Mouse (Mus musculus) olfactory bulb, adult 2 months (tissue): ENCODE measurements around the gene Selplg.

Source experiments
- CTCF ChIP-seq: fragments of 200-500 bp; IDR thresholded peaks from 2 replicates; pipeline ENCODE4 v1.5.1; 2012; ENCODE audit warnings: low read depth, mild to moderate bottlenecking, low read length, moderate library complexity; ENCODE audit not compliant: insufficient read depth
- POLR2A ChIP-seq: fragments of 200-500 bp; IDR thresholded peaks from 2 replicates; pipeline ENCODE4 v1.6.1; 2012; ENCODE audit warnings: mild to moderate bottlenecking, low read depth, low read length, moderate library complexity; ENCODE audit not compliant: insufficient read depth

GRCm38 (mm10) chr5:113776896-113777226 lies 55.6 kb downstream of the Selplg start:
- TF ChIP-seq POLR2A (no peak), CTCF (no peak)
